Mouse (Mus musculus): ENCODE data around the gene Dnajb4. TPM values are rescaled to one million over a fixed set of nuclear protein-coding genes. Genes with fewer than 3 reads are reported as not detected.
"Not testable (repeated sequence)": the region's sequence is repeated elsewhere in the genome, so short reads cannot be mapped to it uniquely, and the experiment has no call there.

The Dnajb4 gene
- polyA plus RNA-seq, 1 experiment: 3.5 TPM

DNA sequence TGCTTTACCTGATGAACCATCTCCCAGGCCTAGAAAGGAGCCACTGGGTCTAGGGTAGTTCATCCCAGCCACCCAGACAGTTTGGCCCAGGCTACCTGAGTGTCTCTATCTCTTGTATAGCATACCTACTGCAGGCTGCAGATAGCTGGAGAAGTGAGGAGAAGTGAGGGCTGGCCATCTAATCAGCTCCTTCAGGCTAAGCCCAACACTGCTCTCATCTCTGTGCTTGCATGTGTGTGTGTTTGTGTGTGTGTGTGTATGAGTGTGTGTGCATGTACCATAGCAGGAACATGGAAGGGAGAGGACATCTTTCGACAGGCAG is 57.7 kb downstream of the Dnajb4 start:
- no peak for DNase-seq (ENCODE audit: low read depth, low spot score)
- WGBS: 86% methylated on average over 1 of the region's 1 CpGs

GRCm38 (mm10) chr3:152151725-152152482 is 58.2 kb downstream of the Dnajb4 start:
- WGBS: 33% methylated on average over 29 of the region's 29 CpGs
- no peak for DNase-seq (ENCODE audit: low read depth, low spot score)

GRCm38 (mm10) chr3:152149863-152150262 is 60.2 kb downstream of the Dnajb4 start:
- DNase-seq (ENCODE audit: low read depth, low spot score): no peak
- WGBS: 12% methylated on average over 3 of the region's 3 CpGs

- 18% methylated on average over 7 of the region's 7 CpGs for WGBS
Measured at GRCm38 (mm10) chr3:152149449-152149848, 60.7 kb downstream of the Dnajb4 start.

DNA sequence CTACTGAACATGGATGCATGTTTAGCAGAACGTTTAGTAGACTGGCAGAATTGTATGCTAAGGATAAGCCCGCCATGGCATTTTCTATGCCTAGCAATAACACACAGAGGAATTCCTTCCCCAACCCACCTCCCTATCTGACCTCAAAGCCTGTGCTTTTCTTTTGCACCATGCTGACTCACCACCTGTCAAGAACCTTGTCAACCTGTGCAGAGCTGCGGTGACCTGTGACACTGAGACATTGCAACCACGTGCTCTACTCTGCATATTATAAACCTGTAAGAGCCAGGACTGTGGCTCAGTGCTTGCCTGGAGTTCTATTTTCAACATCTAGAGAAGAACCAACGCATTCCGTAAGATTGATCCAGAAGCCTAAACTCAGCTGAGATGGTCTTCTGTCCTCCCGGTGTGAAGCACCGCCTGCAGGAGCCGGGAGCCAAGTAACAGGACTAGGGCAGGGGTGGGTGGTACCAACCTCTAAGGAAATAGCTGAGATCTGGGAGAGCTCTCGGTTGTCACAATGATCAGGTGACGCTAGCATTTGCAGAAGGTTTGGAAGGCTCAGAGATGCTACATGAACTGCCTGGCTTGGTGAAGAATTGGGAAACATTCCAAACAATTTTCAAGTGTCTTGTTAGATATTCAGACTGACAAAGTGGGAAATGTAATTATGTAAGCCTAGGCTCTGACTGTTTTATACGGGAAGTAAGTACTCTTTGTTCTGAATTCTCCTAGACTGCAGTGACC is 62.8 kb downstream of the Dnajb4 start:
- 76% methylated on average over 12 of the region's 12 CpGs for WGBS
- DNase-seq (ENCODE audit: low read depth, low spot score): no peak

More at GRCm38 (mm10) chr3:152149449-152149848, 60.7 kb downstream of the Dnajb4 start:
- no peak for DNase-seq (ENCODE audit: low read depth, low spot score)

- no peak for DNase-seq (ENCODE audit: low read depth, low spot score)
- 66% methylated on average over 2 of the region's 2 CpGs for WGBS
Measured at GRCm38 (mm10) chr3:152145186-152145585, 64.9 kb downstream of the Dnajb4 start.

GRCm38 (mm10) chr3:152142989-152143695 is 67.0 kb downstream of the Dnajb4 start:
- no peak for DNase-seq (ENCODE audit: low read depth, low spot score)
- 20% methylated on average over 6 of the region's 6 CpGs for WGBS

DNA sequence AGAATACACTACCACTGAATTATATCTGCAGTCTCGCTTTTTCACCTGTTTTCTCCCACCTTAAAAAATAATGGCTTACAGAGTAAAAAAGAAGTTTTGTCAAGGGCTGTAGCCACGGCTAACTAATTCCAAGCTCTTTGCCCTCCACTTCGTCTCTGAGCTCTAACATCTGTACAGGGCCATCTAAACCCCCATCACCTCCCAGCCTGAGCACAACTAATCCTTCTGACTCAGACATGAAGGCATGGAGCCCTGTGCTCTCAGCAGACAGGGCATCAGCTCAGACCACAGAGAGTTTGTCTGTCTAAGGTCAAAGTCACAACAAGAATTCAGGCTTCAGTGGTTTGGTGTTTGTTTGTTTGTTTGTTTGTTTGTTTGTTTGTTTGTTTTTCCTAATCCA is 68.0 kb downstream of the Dnajb4 start:
- DNase-seq (ENCODE audit: low read depth, low spot score): no peak
- WGBS: 81% methylated on average over 3 of the region's 3 CpGs

- 87% methylated on average over 3 of the region's 3 CpGs for WGBS
- DNase-seq (ENCODE audit: low read depth, low spot score): not testable (repeated sequence)
Measured at GRCm38 (mm10) chr3:152139308-152139707, 70.8 kb downstream of the Dnajb4 start.

DNA sequence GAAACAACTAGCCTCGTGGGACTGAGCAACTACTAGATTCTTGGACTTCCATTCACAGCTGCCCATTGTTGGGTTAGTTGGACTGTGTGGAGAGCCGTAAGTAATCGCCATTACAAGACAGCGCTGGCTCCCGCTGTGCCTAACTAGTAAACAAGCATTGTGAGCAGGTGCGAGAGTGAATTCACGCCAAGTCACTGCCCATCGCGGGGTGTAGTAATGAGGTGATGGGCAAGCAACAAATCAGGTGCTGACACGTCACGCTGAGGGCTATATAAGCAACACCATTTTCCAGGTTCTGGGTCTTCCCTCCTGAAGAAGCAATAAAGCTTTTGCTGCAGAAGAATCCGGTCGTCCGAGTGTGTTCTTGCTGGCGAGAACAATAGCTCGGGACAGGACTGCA is 74.0 kb downstream of the Dnajb4 start:
- not testable (repeated sequence) for DNase-seq (ENCODE audit: low read depth, low spot score)
- 92% methylated on average over 16 of the region's 16 CpGs for WGBS

- DNase-seq (ENCODE audit: low read depth, low spot score): no peak
- WGBS: 70% methylated on average over 9 of the region's 9 CpGs
Measured at GRCm38 (mm10) chr3:152133621-152134020, 76.5 kb downstream of the Dnajb4 start.

- DNase-seq (ENCODE audit: low read depth, low spot score): no peak
Measured at GRCm38 (mm10) chr3:152130963-152131362, 79.1 kb downstream of the Dnajb4 start.

DNA sequence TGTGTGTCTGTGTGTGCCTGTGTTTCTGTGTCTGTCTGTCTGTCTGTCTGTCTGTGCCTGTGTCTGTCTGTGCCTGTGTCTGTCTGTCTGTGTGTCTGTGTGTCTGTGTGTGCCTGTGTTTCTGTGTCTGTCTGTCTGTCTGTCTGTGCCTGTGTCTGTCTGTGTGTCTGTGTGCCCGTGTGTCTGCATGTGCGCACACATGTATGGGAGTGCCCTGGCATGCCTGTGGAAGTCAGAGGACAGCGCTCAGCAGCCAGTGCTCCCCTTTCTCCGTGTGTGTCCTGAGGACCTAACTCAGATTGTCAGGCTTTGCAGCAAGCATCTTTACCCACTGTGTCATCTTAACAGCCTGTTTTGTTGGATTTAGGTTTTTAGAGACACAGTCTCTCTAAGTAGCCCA is 80.7 kb downstream of the Dnajb4 start:
- WGBS: 90% methylated on average over 4 of the region's 4 CpGs
- not testable (repeated sequence) for DNase-seq (ENCODE audit: low read depth, low spot score)

More at GRCm38 (mm10) chr3:152130963-152131362, 79.1 kb downstream of the Dnajb4 start:
- 32% methylated on average over 4 of the region's 4 CpGs for WGBS

DNA sequence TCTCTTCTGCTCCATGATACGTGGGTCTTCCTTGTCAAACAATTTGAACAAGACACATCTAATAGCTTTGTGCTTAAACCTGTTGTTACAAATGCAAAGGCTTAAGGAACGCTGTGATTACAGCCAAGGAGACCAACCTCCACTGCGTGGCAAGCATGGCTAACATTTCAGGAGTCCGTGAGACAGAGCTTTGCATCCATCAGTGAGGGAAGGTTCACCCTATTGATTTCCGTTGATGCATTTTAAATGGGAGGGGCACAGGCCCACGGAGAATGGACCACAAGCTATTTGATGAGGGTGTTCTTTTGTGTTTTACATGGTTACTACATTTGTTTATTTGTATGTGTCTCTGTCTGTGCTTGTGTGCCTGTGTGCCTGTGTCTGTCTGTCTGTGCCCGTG is 81.5 kb downstream of the Dnajb4 start:
- 88% methylated on average over 7 of the region's 7 CpGs for WGBS
- no peak for DNase-seq (ENCODE audit: low read depth, low spot score)

Other genes starting within 250 kb of the Dnajb4 start
- gene Gipc2, start 44.1 kb downstream of the Dnajb4 start, polyA plus RNA-seq (2012; rRNA removed): 158 TPM in 2 replicates
- gene Fubp1, start 120 bp upstream of the Dnajb4 start, polyA plus RNA-seq (2012; rRNA removed): 37.5 and 57.3 TPM in 2 replicates
- 0.18 and 0.40 TPM in 2 replicates for gene Nexn, start 56.0 kb upstream of the Dnajb4 start, polyA plus RNA-seq (2012; rRNA removed)
- 4.3 and 6.0 TPM in 2 replicates for gene Miga1, start 130.1 kb upstream of the Dnajb4 start, polyA plus RNA-seq (2012; rRNA removed)
- gene Usp33, start 136.2 kb upstream of the Dnajb4 start, polyA plus RNA-seq (2012; rRNA removed): 12.3 and 24.2 TPM in 2 replicates
- 15.8 TPM in 2 replicates for gene Zzz3, start 185.2 kb upstream of the Dnajb4 start, polyA plus RNA-seq (2012; rRNA removed)

All from large intestine, adult 2 months (tissue).